Mouse (Mus musculus) v-Abl transformed pro-B cells (cell line): Measurements from ENCODE around the gene Epha1.

Source experiments
- in situ Hi-C, 2 experiments: fragments of 400-800 bp; cut with MboI; formaldehyde crosslinking; loops; one replicate each; pipeline ENCODE4 v1.15.1; 2025; ENCODE audit not compliant: unreplicated experiment in 2 of 2

The Epha1 gene

GRCm38 (mm10) chr6:42375131-42375530 lies 2.1 kb upstream of the Epha1 start:
- in situ Hi-C loops = loop anchor here in 1 of 2 experiments (25.0 kb wide), 1 partner anchor 613 kb away; no protein-coding TSS in a partner anchor

GRCm38 (mm10) chr6:42374701-42375100 lies 1.6 kb upstream of the Epha1 start:
- in situ Hi-C loops = loop anchor here in 1 of 2 experiments (25.0 kb wide), 1 partner anchor 612 kb away; no protein-coding TSS in a partner anchor

- in situ Hi-C loops = no loop called here
These were observed 782 bp upstream of the Epha1 start for GRCm38 (mm10) chr6:42373669-42374430.

GRCm38 (mm10) chr6:42372421-42372815 lies 650 bp downstream of the Epha1 start:
- in situ Hi-C loops = no loop called here

GRCm38 (mm10) chr6:42372001-42372400 lies 1.1 kb downstream of the Epha1 start:
- in situ Hi-C loops = no loop called here

- in situ Hi-C loops = no loop called here
These were observed 2.3 kb downstream of the Epha1 start for GRCm38 (mm10) chr6:42370630-42371363.

GRCm38 (mm10) chr6:42369870-42370269 lies 3.2 kb downstream of the Epha1 start:
- in situ Hi-C loops = no loop called here

GRCm38 (mm10) chr6:42365215-42365614 lies 7.9 kb downstream of the Epha1 start:
- in situ Hi-C loops = no loop called here

GRCm38 (mm10) chr6:42364607-42365006 lies 8.5 kb downstream of the Epha1 start:
- in situ Hi-C loops = no loop called here

- in situ Hi-C loops = no loop called here
These were observed 9.0 kb downstream of the Epha1 start for GRCm38 (mm10) chr6:42364066-42364465.

- in situ Hi-C loops = no loop called here
These were observed 10.1 kb downstream of the Epha1 start for GRCm38 (mm10) chr6:42362974-42363373.

- in situ Hi-C loops = no loop called here
These were observed 10.6 kb downstream of the Epha1 start for GRCm38 (mm10) chr6:42362497-42362896.

GRCm38 (mm10) chr6:42362074-42362473 lies 11.0 kb downstream of the Epha1 start:
- in situ Hi-C loops = no loop called here

- in situ Hi-C loops = no loop called here
These were observed 11.8 kb downstream of the Epha1 start for GRCm38 (mm10) chr6:42361041-42361895.

GRCm38 (mm10) chr6:42360231-42360840 lies 12.7 kb downstream of the Epha1 start:
- in situ Hi-C loops = no loop called here

GRCm38 (mm10) chr6:42359364-42360147 lies 13.5 kb downstream of the Epha1 start:
- in situ Hi-C loops = no loop called here

GRCm38 (mm10) chr6:42358901-42359300 lies 14.2 kb downstream of the Epha1 start:
- in situ Hi-C loops = no loop called here

GRCm38 (mm10) chr6:42357901-42358300 lies 15.2 kb downstream of the Epha1 start:
- in situ Hi-C loops = no loop called here

- in situ Hi-C loops = no loop called here
These were observed 16.2 kb downstream of the Epha1 start for GRCm38 (mm10) chr6:42356913-42357312.
